Mouse (Mus musculus) neural tube, embryonic 12.5 days (tissue): Measurements from ENCODE around the gene Fn3krp. TPM values are rescaled to one million over a fixed set of nuclear protein-coding genes. Genes with fewer than 3 reads are reported as not detected.

Experiments used
- ATAC-seq: fragments of 200-750 bp; cut with Nextera tagmentation; 2 replicates; pipeline ENCODE4 v1.8.0; 2017; ENCODE audit warnings: low read depth, mild to moderate bottlenecking, moderate TSS enrichment, moderate library complexity; ENCODE audit not compliant: low FRiP score
- H3K27ac ChIP-seq: fragments of 300-500 bp; sonication (generic); 2 replicates; pipeline ENCODE4 v1.5.1; 2016
- H3K27me3 ChIP-seq: fragments of 300-500 bp; sonication (generic); replicated peaks from 2 replicates; pipeline ENCODE4 v1.6.1; 2016; ENCODE audit warnings: mild to moderate bottlenecking
- H3K36me3 ChIP-seq: fragments of 300-500 bp; sonication (generic); 2 replicates; pipeline ENCODE4 v1.6.1; 2016; ENCODE audit warnings: mild to moderate bottlenecking
- H3K4me1 ChIP-seq: fragments of 300-500 bp; sonication (generic); 2 replicates; pipeline ENCODE4 v1.6.1; 2016
- H3K4me2 ChIP-seq: fragments of 300-500 bp; sonication (generic); replicated peaks from 2 replicates; pipeline ENCODE4 v1.6.1; 2016; ENCODE audit warnings: mild to moderate bottlenecking
- H3K4me3 ChIP-seq: fragments of 300-500 bp; sonication (generic); 2 replicates; pipeline ENCODE4 v1.5.1; 2016
- H3K9ac ChIP-seq: fragments of 300-500 bp; sonication (generic); 2 replicates; pipeline ENCODE4 v1.6.1; 2016; ENCODE audit warnings: mild to moderate bottlenecking
- H3K9me3 ChIP-seq: fragments of 300-500 bp; sonication (generic); 2 replicates; pipeline ENCODE4 v1.6.1; 2016; ENCODE audit warnings: mild to moderate bottlenecking
- WGBS: fragments of 180-500 bp; shearing (Covaris S2); methylation state at CpG from one replicate; pipeline ENCODE4 v1.1.7; 2016; 5-methylcytosine and 5-hydroxymethylcytosine counted together
- microRNA-seq: library from miRNA; unstranded; fragments of <30 nt; microRNA quantifications from one replicate; pipeline ENCODE4, GENCODE M21; 2017
- polyA plus RNA-seq: library from polyadenylated mRNA; unstranded; fragments of >200 nt; fragmentation: Nextera tagmentation; extraction: Ambion mirVana; gene quantifications from 2 replicates; pipeline ENCODE4 v1.2.1, GENCODE M21; 2016

Fn3krp gene
- polyA plus RNA-seq, 1 experiment from 2014 or later = 7.1 TPM

GRCm38 (mm10) chr11:121457874-121458273 is 36.7 kb downstream of the Fn3krp start:
- H3K9me3 ChIP-seq = 0 out of 2 replicates have a peak, but pooled peaks cover 5% of the 10 kb centered on the region
- H3K36me3 ChIP-seq = peaks cover 51% of the 10 kb centered on the region
- WGBS = 94% methylated on average over 3 of the region's 3 CpGs
- H3K4me1 ChIP-seq = peaks cover 4% of the 10 kb centered on the region; the same call in 1 of the 2 replicates
- H3K27ac ChIP-seq = no peak overlapping the region
- no peak for ATAC-seq
- H3K9ac ChIP-seq = no peak overlapping the region
- H3K4me3 ChIP-seq = no peak overlapping the region
- H3K4me2 ChIP-seq = no peak overlapping the region
- H3K27me3 ChIP-seq = no peaks in the 10 kb centered on the region

GRCm38 (mm10) chr11:121467408-121467807 is 46.2 kb downstream of the Fn3krp start:
- H3K36me3 ChIP-seq = peaks cover 41% of the 10 kb centered on the region
- H3K4me2 ChIP-seq = no peak overlapping the region
- WGBS = 92% methylated on average over 6 of the region's 6 CpGs
- no peak overlapping the region for H3K4me3 ChIP-seq
- no peak overlapping the region for H3K27ac ChIP-seq
- no peak overlapping the region for H3K9ac ChIP-seq
- ATAC-seq = no peak
- H3K27me3 ChIP-seq = no peaks in the 10 kb centered on the region
- no peaks in the 10 kb centered on the region for H3K9me3 ChIP-seq
- H3K4me1 ChIP-seq = no peaks in the 10 kb centered on the region

- no peaks in the 10 kb centered on the region for H3K27me3 ChIP-seq
- no peak overlapping the region for H3K4me2 ChIP-seq
- H3K4me3 ChIP-seq = no peak overlapping the region
- 88% methylated on average over 3 of the region's 3 CpGs for WGBS
- no peak for ATAC-seq
- no peaks in the 10 kb centered on the region for H3K4me1 ChIP-seq
- H3K27ac ChIP-seq = no peak overlapping the region
- H3K36me3 ChIP-seq = peaks cover 32% of the 10 kb centered on the region
- H3K9ac ChIP-seq = no peak overlapping the region
- no peaks in the 10 kb centered on the region for H3K9me3 ChIP-seq
Observed at GRCm38 (mm10) chr11:121474831-121475230, 53.6 kb downstream of the Fn3krp start.

- H3K4me2 ChIP-seq = no peak overlapping the region
- no peak overlapping the region for H3K27ac ChIP-seq
- 39% methylated on average over 9 of the region's 9 CpGs for WGBS
- no peaks in the 10 kb centered on the region for H3K9me3 ChIP-seq
- H3K36me3 ChIP-seq = peaks cover 29% of the 10 kb centered on the region
- no peaks in the 10 kb centered on the region for H3K4me1 ChIP-seq
- no peak overlapping the region for H3K4me3 ChIP-seq
- no peak overlapping the region for H3K9ac ChIP-seq
- no peak for ATAC-seq
- no peaks in the 10 kb centered on the region for H3K27me3 ChIP-seq
Observed at GRCm38 (mm10) chr11:121475699-121476415, 54.7 kb downstream of the Fn3krp start.

GRCm38 (mm10) chr11:121479476-121480203 is 58.4 kb downstream of the Fn3krp start:
- Histone ChIP-seq H3K9me3 (no peaks in the 10 kb centered on the region), H3K36me3 (peaks cover 37% of the 10 kb centered on the region), H3K9ac (no peak overlapping the region)

More at GRCm38 (mm10) chr11:121479476-121480203, 58.4 kb downstream of the Fn3krp start:
- Histone ChIP-seq H3K27me3 (no peaks in the 10 kb centered on the region), H3K4me1 (no peaks in the 10 kb centered on the region), H3K27ac (no peak overlapping the region), H3K4me3 (no peak overlapping the region), H3K4me2 (no peak overlapping the region)
- no peak for ATAC-seq
- 94% methylated on average over 15 of the region's 15 CpGs for WGBS

Small RNA genes lying within 50 kb of the gene (microRNA-seq; reads per million reads assigned to microRNA genes)
- gene Mir7236 = not detected

Other genes starting within 250 kb of the Fn3krp start
- 12.2 and 13.1 TPM in 2 replicates for gene Hexdc, start 217.0 kb upstream of the Fn3krp start, polyA plus RNA-seq
- 18.2 and 19.7 TPM in 2 replicates for gene Ogfod3, start 216.7 kb upstream of the Fn3krp start, polyA plus RNA-seq
- 41.2 and 42.1 TPM in 2 replicates for gene Cybc1, start 192.1 kb upstream of the Fn3krp start, polyA plus RNA-seq
- gene Narf, start 184.1 kb upstream of the Fn3krp start, polyA plus RNA-seq = 90.2 and 96.2 TPM in 2 replicates
- gene Foxk2, start 161.4 kb upstream of the Fn3krp start, polyA plus RNA-seq = 15.2 and 15.3 TPM in 2 replicates
- gene Wdr45b, start 67.0 kb upstream of the Fn3krp start, polyA plus RNA-seq = 88.8 and 91.2 TPM in 2 replicates
- gene Rab40b, start 33.1 kb upstream of the Fn3krp start, polyA plus RNA-seq = 6.4 and 6.6 TPM in 2 replicates
- 2.3 and 3.1 TPM in 2 replicates for gene Fn3k, start 13.5 kb downstream of the Fn3krp start, polyA plus RNA-seq
- gene Tbcd, start 30.5 kb downstream of the Fn3krp start, polyA plus RNA-seq = 63.1 and 65.3 TPM in 2 replicates
- 0.63 and 0.82 TPM in 2 replicates for gene Zfp750, start 97.9 kb downstream of the Fn3krp start, polyA plus RNA-seq